Mouse (Mus musculus) heart, embryonic 15.5 days (tissue): Measurements from ENCODE around the gene Cap1. TPM values are rescaled to one million over a fixed set of nuclear protein-coding genes. Genes with fewer than 3 reads are reported as not detected.
A peak's percentile ranks its signal among the peaks of the same experiment; 100 is the strongest.

Experiments
- ATAC-seq: fragments of 200-750 bp; cut with Nextera tagmentation; replicated peaks from 2 replicates; pipeline ENCODE4 v1.8.0; 2017; ENCODE audit warnings: low read depth, moderate TSS enrichment; ENCODE audit not compliant: insufficient number of reproducible peaks, insufficient read depth, low FRiP score
- H3K27ac ChIP-seq: fragments of 300-500 bp; sonication (generic); 2 replicates; pipeline ENCODE4 v1.5.1; 2015; ENCODE audit warnings: mild to moderate bottlenecking, inconsistent platforms
- H3K27me3 ChIP-seq: fragments of 300-500 bp; sonication (generic); 2 replicates; pipeline ENCODE4 v1.6.1; 2015; ENCODE audit warnings: inconsistent platforms
- H3K36me3 ChIP-seq: fragments of 300-500 bp; sonication (generic); 2 replicates; pipeline ENCODE4 v1.6.1; 2015; ENCODE audit warnings: mild to moderate bottlenecking, inconsistent platforms
- H3K4me1 ChIP-seq: fragments of 300-500 bp; sonication (generic); replicated peaks from 2 replicates; pipeline ENCODE4 v1.6.1; 2015; ENCODE audit warnings: inconsistent platforms
- H3K4me2 ChIP-seq: fragments of 300-500 bp; sonication (generic); 2 replicates; pipeline ENCODE4 v1.6.1; 2015; ENCODE audit warnings: inconsistent platforms, mild to moderate bottlenecking, moderate library complexity
- H3K4me3 ChIP-seq: fragments of 300-500 bp; sonication (generic); 2 replicates; pipeline ENCODE4 v1.5.1; 2015; ENCODE audit warnings: mild to moderate bottlenecking, inconsistent platforms
- H3K9ac ChIP-seq: fragments of 300-500 bp; sonication (generic); 2 replicates; pipeline ENCODE4 v1.6.1; 2015; ENCODE audit warnings: mild to moderate bottlenecking, inconsistent platforms
- H3K9me3 ChIP-seq: fragments of 300-500 bp; sonication (generic); replicated peaks from 2 replicates; pipeline ENCODE4 v1.6.1; 2016; ENCODE audit warnings: inconsistent platforms
- WGBS: fragments of 180-500 bp; shearing (Covaris S2); methylation state at CpG from one replicate; pipeline ENCODE4 v1.1.7; 2015; ENCODE audit warnings: mixed read lengths; 5-methylcytosine and 5-hydroxymethylcytosine counted together
- polyA plus RNA-seq: library from polyadenylated mRNA; unstranded; fragments of >200 nt; fragmentation: Nextera tagmentation; extraction: Ambion mirVana; gene quantifications from 2 replicates; pipeline ENCODE4 v1.2.1, GENCODE M21; 2015

The Cap1 gene
- polyA plus RNA-seq, 1 experiment from 2014 or later: 41.4 TPM

- Histone ChIP-seq H3K4me2 (no peak overlapping the region), H3K27ac (no peak overlapping the region), H3K4me1 (peaks cover 4% of the 10 kb centered on the region; the same call in 1 of the 2 replicates), H3K36me3 (peaks cover 64% of the 10 kb centered on the region), H3K9me3 (no peaks in the 10 kb centered on the region), H3K4me3 (no peak overlapping the region), H3K27me3 (no peaks in the 10 kb centered on the region), H3K9ac (no peak overlapping the region)
- no peak for ATAC-seq
These were observed 15.8 kb downstream of the Cap1 start for GRCm38 (mm10) chr4:122870027-122870426.

- no peak overlapping the region for H3K9ac ChIP-seq
- H3K4me2 ChIP-seq: no peak overlapping the region
- 96% methylated on average over 1 of the region's 1 CpGs for WGBS
- no peak overlapping the region for H3K4me3 ChIP-seq
- ATAC-seq: no peak
- no peaks in the 10 kb centered on the region for H3K27me3 ChIP-seq
- H3K27ac ChIP-seq: no peak overlapping the region
- no peaks in the 10 kb centered on the region for H3K9me3 ChIP-seq
- peaks cover 2% of the 10 kb centered on the region; the same call in 1 of the 2 replicates for H3K4me1 ChIP-seq
- peaks cover 84% of the 10 kb centered on the region for H3K36me3 ChIP-seq
These were observed 17.8 kb downstream of the Cap1 start for GRCm38 (mm10) chr4:122868041-122868440.

- no peaks in the 10 kb centered on the region for H3K4me1 ChIP-seq
- no peaks in the 10 kb centered on the region for H3K9me3 ChIP-seq
- H3K27ac ChIP-seq: no peak overlapping the region
- 89% methylated on average over 4 of the region's 4 CpGs for WGBS
- H3K27me3 ChIP-seq: no peaks in the 10 kb centered on the region
- no peak overlapping the region for H3K9ac ChIP-seq
- H3K36me3 ChIP-seq: peaks cover 88% of the 10 kb centered on the region
- no peak for ATAC-seq
- no peak overlapping the region for H3K4me3 ChIP-seq
- H3K4me2 ChIP-seq: no peak overlapping the region
These were observed 24.0 kb downstream of the Cap1 start for GRCm38 (mm10) chr4:122861836-122862235.

- H3K27me3 ChIP-seq: no peaks in the 10 kb centered on the region
- no peaks in the 10 kb centered on the region for H3K4me1 ChIP-seq
- no peak overlapping the region for H3K9ac ChIP-seq
- no peak for ATAC-seq
- no peak overlapping the region for H3K4me3 ChIP-seq
- 53% methylated on average over 6 of the region's 6 CpGs for WGBS
- H3K36me3 ChIP-seq: peaks cover 73% of the 10 kb centered on the region
- H3K9me3 ChIP-seq: no peaks in the 10 kb centered on the region
- H3K4me2 ChIP-seq: no peak overlapping the region
- H3K27ac ChIP-seq: no peak overlapping the region
These were observed 26.7 kb downstream of the Cap1 start for GRCm38 (mm10) chr4:122859096-122859674.

GRCm38 (mm10) chr4:122857909-122858308, 27.9 kb downstream of the Cap1 start:
- no peak overlapping the region for H3K27ac ChIP-seq
- H3K4me3 ChIP-seq: no peak overlapping the region
- H3K9ac ChIP-seq: no peak overlapping the region
- H3K36me3 ChIP-seq: peaks cover 60% of the 10 kb centered on the region
- ATAC-seq: no peak
- H3K4me2 ChIP-seq: no peak overlapping the region
- WGBS: 55% methylated on average over 2 of the region's 2 CpGs
- no peaks in the 10 kb centered on the region for H3K4me1 ChIP-seq
- no peaks in the 10 kb centered on the region for H3K27me3 ChIP-seq
- no peaks in the 10 kb centered on the region for H3K9me3 ChIP-seq

- peaks cover 50% of the 10 kb centered on the region for H3K36me3 ChIP-seq
- WGBS: 84% methylated on average over 4 of the region's 4 CpGs
- ATAC-seq: no peak
- H3K4me3 ChIP-seq: no peak overlapping the region
- H3K4me1 ChIP-seq: no peaks in the 10 kb centered on the region
- no peaks in the 10 kb centered on the region for H3K9me3 ChIP-seq
- H3K27ac ChIP-seq: no peak overlapping the region
- H3K27me3 ChIP-seq: no peaks in the 10 kb centered on the region
- no peak overlapping the region for H3K4me2 ChIP-seq
- H3K9ac ChIP-seq: no peak overlapping the region
These were observed 31.1 kb downstream of the Cap1 start for GRCm38 (mm10) chr4:122854770-122855169.

- peak overlapping the region; percentile 31; the same call in 1 of the 2 replicates for H3K27ac ChIP-seq
- H3K4me2 ChIP-seq: no peak overlapping the region
- H3K9me3 ChIP-seq: no peaks in the 10 kb centered on the region
- peak; percentile 11; the same call in 1 of the 2 replicates for ATAC-seq
- peaks cover 53% of the 10 kb centered on the region for H3K36me3 ChIP-seq
- WGBS: 67% methylated on average over 2 of the region's 2 CpGs
- H3K4me1 ChIP-seq: no peaks in the 10 kb centered on the region
- H3K4me3 ChIP-seq: no peak overlapping the region
- H3K27me3 ChIP-seq: no peaks in the 10 kb centered on the region
- no peak overlapping the region for H3K9ac ChIP-seq
These were observed 32.2 kb downstream of the Cap1 start for GRCm38 (mm10) chr4:122853691-122854090.

GRCm38 (mm10) chr4:122851535-122851934, 34.3 kb downstream of the Cap1 start:
- ATAC-seq: no peak
- H3K27me3 ChIP-seq: no peaks in the 10 kb centered on the region
- no peak overlapping the region for H3K9ac ChIP-seq
- no peak overlapping the region for H3K27ac ChIP-seq
- H3K9me3 ChIP-seq: no peaks in the 10 kb centered on the region
- H3K4me3 ChIP-seq: no peak overlapping the region
- peaks cover 38% of the 10 kb centered on the region for H3K36me3 ChIP-seq
- H3K4me2 ChIP-seq: no peak overlapping the region
- H3K4me1 ChIP-seq: peaks cover 4% of the 10 kb centered on the region; the same call in 1 of the 2 replicates

GRCm38 (mm10) chr4:122848150-122848621, 37.7 kb downstream of the Cap1 start:
- Histone ChIP-seq H3K27ac (peak overlapping the region; percentile 37; the same call in 1 of the 2 replicates), H3K27me3 (no peaks in the 10 kb centered on the region), H3K9ac (no peak overlapping the region), H3K4me1 (peaks cover 4% of the 10 kb centered on the region; the same call in 1 of the 2 replicates), H3K36me3 (peaks cover 48% of the 10 kb centered on the region), H3K4me2 (no peak overlapping the region), H3K4me3 (no peak overlapping the region), H3K9me3 (no peaks in the 10 kb centered on the region)
- WGBS: 51% methylated on average over 13 of the region's 13 CpGs
- 0 out of 2 replicates have a peak, but pooled peaks have one; percentile 57 for ATAC-seq

GRCm38 (mm10) chr4:122838416-122838815, 47.4 kb downstream of the Cap1 start:
- Histone ChIP-seq H3K4me2 (no peak overlapping the region), H3K36me3 (peaks cover 11% of the 10 kb centered on the region), H3K4me1 (peaks cover 19% of the 10 kb centered on the region), H3K4me3 (peak overlapping the region; percentile 5; the same call in 1 of the 2 replicates), H3K27ac (no peak overlapping the region), H3K9ac (no peak overlapping the region), H3K27me3 (no peaks in the 10 kb centered on the region), H3K9me3 (no peaks in the 10 kb centered on the region)
- ATAC-seq: no peak
- 43% methylated on average over 1 of the region's 1 CpGs for WGBS

GRCm38 (mm10) chr4:122837994-122838393, 47.9 kb downstream of the Cap1 start:
- Histone ChIP-seq H3K4me1 (peaks cover 19% of the 10 kb centered on the region), H3K27ac (no peak overlapping the region), H3K9ac (no peak overlapping the region), H3K4me3 (peak overlapping the region; percentile 5; the same call in 1 of the 2 replicates), H3K36me3 (peaks cover 11% of the 10 kb centered on the region), H3K9me3 (no peaks in the 10 kb centered on the region), H3K27me3 (no peaks in the 10 kb centered on the region), H3K4me2 (no peak overlapping the region)
- ATAC-seq: no peak
- 73% methylated on average over 2 of the region's 2 CpGs for WGBS

GRCm38 (mm10) chr4:122837180-122837730, 48.6 kb downstream of the Cap1 start:
- H3K4me3 ChIP-seq: 0 out of 2 replicates have a peak overlapping the region, but pooled peaks have one; percentile 84
- H3K27ac ChIP-seq: no peak overlapping the region
- peaks cover 19% of the 10 kb centered on the region for H3K4me1 ChIP-seq
- H3K9ac ChIP-seq: no peak overlapping the region
- H3K36me3 ChIP-seq: peaks cover 10% of the 10 kb centered on the region
- ATAC-seq: no peak
- H3K9me3 ChIP-seq: no peaks in the 10 kb centered on the region
- no peaks in the 10 kb centered on the region for H3K27me3 ChIP-seq
- WGBS: 72% methylated on average over 6 of the region's 6 CpGs
- H3K4me2 ChIP-seq: peak overlapping the region; percentile 73
